Mouse (Mus musculus) adrenal gland, postnatal 4 days (tissue): ENCODE measurements around the gene Bphl. TPM values are rescaled to one million over a fixed set of nuclear protein-coding genes. Genes with fewer than 3 reads are reported as not detected.

ENCODE experiments used
- DNase-seq, 2 experiments: peaks; one replicate each; pipeline ENCODE4 v3.0.0; 2021 to 2022; ENCODE audit warnings: low spot score in 2 of 2, mixed read lengths in 2 of 2
- total RNA-seq, 2 experiments: library from RNA; stranded (reverse); gene quantifications; 2 replicates each; pipeline ENCODE4 v1.2.3; 2021

Bphl gene
- total RNA-seq, 2 experiments from 2014 or later, result 86.7 to 92.3 TPM

- DNase-seq, result no peak
These were observed 81.4 kb downstream of the Bphl start for GRCm38 (mm10) chr13:34118816-34119215.

- no peak for DNase-seq
These were observed 82.0 kb downstream of the Bphl start for GRCm38 (mm10) chr13:34119406-34119805.

GRCm38 (mm10) chr13:34120536-34120935 lies 83.1 kb downstream of the Bphl start:
- no peak for DNase-seq

Other genes with a start within 250 kb of the Bphl start
- gene Serpinb6e, start 194.2 kb upstream of the Bphl start, total RNA-seq, result not detected
- gene Serpinb6c, start 131.9 kb upstream of the Bphl start, total RNA-seq, result under 1 TPM; 0.31 TPM
- 10 to 100 TPM; 39.6 to 40.3 TPM for gene Nqo2, start 72.9 kb upstream of the Bphl start, total RNA-seq
- 10 to 100 TPM; 32.1 to 35.0 TPM for gene Ripk1, start 35.2 kb upstream of the Bphl start, total RNA-seq
- gene Serpinb6a, start 34.8 kb upstream of the Bphl start, total RNA-seq, result 100 to 1,000 TPM; 243 to 249 TPM
- gene Tubb2a, start 40.4 kb downstream of the Bphl start, total RNA-seq, result 100 to 1,000 TPM in 1 of 2 experiments, 10 to 100 TPM in 1; 98.3 to 122 TPM
- 100 to 1,000 TPM in 1 of 2 experiments, 10 to 100 TPM in 1; 59.8 to 108 TPM for gene Tubb2b, start 92.9 kb downstream of the Bphl start, total RNA-seq
- 10 to 100 TPM; 45.2 to 50.0 TPM for gene Psmg4, start 125.4 kb downstream of the Bphl start, total RNA-seq